Mouse (Mus musculus): ENCODE measurements around the gene Vmn1r121. TPM values are rescaled to one million over a fixed set of nuclear protein-coding genes. Genes with fewer than 3 reads are reported as not detected.
"Not testable (repeated sequence)": the region's sequence is repeated elsewhere in the genome, so short reads cannot be mapped to it uniquely, and the experiment has no call there.

The Vmn1r121 gene
- total RNA-seq (2014; rRNA removed): not detected in 2 replicates
- not detected in 2 replicates for polyA plus RNA-seq (2015; fragmentation: Nextera tagmentation; extraction: Ambion mirVana)

DNA sequence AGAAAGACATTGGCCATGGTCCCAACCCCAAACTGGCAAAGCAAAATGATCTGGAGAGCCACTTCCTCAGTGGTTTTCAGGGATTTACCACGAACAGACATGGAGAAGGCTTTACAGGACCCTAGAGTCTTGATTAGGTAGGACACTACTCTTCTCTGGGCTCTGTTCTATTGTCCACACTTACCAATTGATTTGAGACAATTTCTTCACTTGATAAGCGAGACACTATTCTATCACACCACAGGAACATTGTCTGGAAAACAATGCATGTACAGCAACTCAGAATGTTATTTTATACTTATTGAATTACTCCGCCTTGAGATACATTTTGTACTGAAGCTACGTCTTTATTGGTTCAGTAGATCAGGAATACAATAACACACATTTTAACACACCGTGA is at the start of gene Vmn1r121:
TSS of gene Vmn1r121 (minus strand) at position 101 of the 400 bp plus-strand sequence.
- not testable (repeated sequence) for H3K4me1 ChIP-seq (ENCODE audit: insufficient read depth, low read length); H3K27ac ChIP-seq; H3K4me2 ChIP-seq (ENCODE audit: low read depth, low read length); H3K4me3 ChIP-seq (ENCODE audit: low read length); H3K36me3 ChIP-seq (ENCODE audit: insufficient read depth, low read length); H3K27me3 ChIP-seq (ENCODE audit: insufficient read depth, low read length); H3K9ac ChIP-seq (replicated peaks; ENCODE audit: low read length); ATAC-seq; H3K9me3 ChIP-seq (ENCODE audit: low read length); DNase-seq (ENCODE audit: low spot score)
- WGBS: 76% methylated on average over 4 of the region's 5 CpGs

DNA sequence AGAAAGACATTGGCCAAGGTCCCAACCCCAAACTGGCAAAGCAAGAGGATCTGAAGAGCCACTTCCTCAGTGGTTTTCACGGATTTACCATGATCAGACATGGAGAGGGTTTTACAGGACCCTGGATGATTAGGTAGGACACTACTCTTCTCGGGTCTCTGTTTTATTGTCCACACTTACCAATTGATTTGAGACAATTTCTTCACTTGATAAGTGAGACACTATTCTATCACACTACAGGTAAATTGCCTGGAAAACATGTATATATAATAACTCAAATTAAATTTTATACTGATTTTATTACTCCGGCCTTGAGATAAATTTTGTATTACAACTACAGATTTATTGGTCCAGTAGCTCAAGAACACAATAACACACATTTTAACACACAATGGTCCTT is 35.7 kb upstream of the Vmn1r121 start, which contains the start of gene Vmn1r122:
TSS of gene Vmn1r122 (minus strand) at position 101 of the 400 bp plus-strand sequence.
- not testable (repeated sequence) for DNase-seq (ENCODE audit: low spot score); H3K4me2 ChIP-seq (ENCODE audit: low read depth, low read length); H3K27ac ChIP-seq; H3K9ac ChIP-seq (replicated peaks; ENCODE audit: low read length); H3K27me3 ChIP-seq (ENCODE audit: insufficient read depth, low read length); H3K9me3 ChIP-seq (ENCODE audit: low read length); H3K4me1 ChIP-seq (ENCODE audit: insufficient read depth, low read length); H3K36me3 ChIP-seq (ENCODE audit: insufficient read depth, low read length); H3K4me3 ChIP-seq (ENCODE audit: low read length); ATAC-seq
- WGBS: 55% methylated on average over 2 of the region's 3 CpGs

DNA sequence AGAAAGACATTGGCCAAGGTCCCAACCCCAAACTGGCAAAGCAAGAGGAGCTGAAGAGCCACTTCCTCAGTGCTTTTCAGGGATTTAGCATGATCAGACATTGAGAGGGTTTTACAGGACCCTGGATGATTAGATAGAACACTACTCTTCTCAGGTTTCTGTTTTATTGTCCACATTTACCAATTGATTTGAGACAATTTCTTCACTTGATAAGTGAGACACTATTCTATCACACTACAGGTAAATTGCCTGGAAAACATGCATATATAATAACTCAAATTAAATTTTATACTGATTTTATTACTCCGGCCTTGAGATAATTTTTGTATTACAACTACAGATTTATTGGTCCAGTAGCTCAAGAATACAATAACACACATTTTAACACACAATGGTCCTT is 44.6 kb downstream of the Vmn1r121 start, which contains the start of gene Vmn1r120:
TSS of gene Vmn1r120 (minus strand) at position 101 of the 400 bp plus-strand sequence.
- H3K4me3 ChIP-seq (ENCODE audit: low read length); H3K27me3 ChIP-seq (ENCODE audit: insufficient read depth, low read length); H3K27ac ChIP-seq; H3K4me2 ChIP-seq (ENCODE audit: low read depth, low read length); H3K9ac ChIP-seq (replicated peaks; ENCODE audit: low read length); DNase-seq (ENCODE audit: low spot score); H3K9me3 ChIP-seq (ENCODE audit: low read length); ATAC-seq; H3K4me1 ChIP-seq (ENCODE audit: insufficient read depth, low read length); H3K36me3 ChIP-seq (ENCODE audit: insufficient read depth, low read length): not testable (repeated sequence)
- WGBS: 93% methylated on average over 1 of the region's 1 CpGs

Other genes with a start within 250 kb of the Vmn1r121 start
- gene Vmn1r116, start 226.3 kb downstream of the Vmn1r121 start, total RNA-seq (2014; rRNA removed): not detected in 2 replicates
- gene Vmn1r116, start 226.3 kb downstream of the Vmn1r121 start, polyA plus RNA-seq (2015; fragmentation: Nextera tagmentation; extraction: Ambion mirVana): not detected in 2 replicates
- gene Vmn1r117, start 214.4 kb downstream of the Vmn1r121 start, total RNA-seq (2014; rRNA removed): not detected in 2 replicates
- not detected in 2 replicates for gene Vmn1r117, start 214.4 kb downstream of the Vmn1r121 start, polyA plus RNA-seq (2015; fragmentation: Nextera tagmentation; extraction: Ambion mirVana)
- not detected in 2 replicates for gene Vmn1r118, start 186.2 kb downstream of the Vmn1r121 start, total RNA-seq (2014; rRNA removed)
- not detected in 2 replicates for gene Vmn1r118, start 186.2 kb downstream of the Vmn1r121 start, polyA plus RNA-seq (2015; fragmentation: Nextera tagmentation; extraction: Ambion mirVana)
- gene Vmn1r119, start 86.1 kb downstream of the Vmn1r121 start, total RNA-seq (2014; rRNA removed): not detected in 2 replicates
- not detected in 2 replicates for gene Vmn1r119, start 86.1 kb downstream of the Vmn1r121 start, polyA plus RNA-seq (2015; fragmentation: Nextera tagmentation; extraction: Ambion mirVana)
- gene Vmn1r120, start 44.7 kb downstream of the Vmn1r121 start, total RNA-seq (2014; rRNA removed): not detected in 2 replicates
- not detected in 2 replicates for gene Vmn1r120, start 44.7 kb downstream of the Vmn1r121 start, polyA plus RNA-seq (2015; fragmentation: Nextera tagmentation; extraction: Ambion mirVana)
- gene Vmn1r122, start 35.6 kb upstream of the Vmn1r121 start, total RNA-seq (2014; rRNA removed): not detected in 2 replicates
- gene Vmn1r122, start 35.6 kb upstream of the Vmn1r121 start, polyA plus RNA-seq (2015; fragmentation: Nextera tagmentation; extraction: Ambion mirVana): not detected in 2 replicates
- not detected in 2 replicates for gene Vmn1r123, start 63.7 kb upstream of the Vmn1r121 start, total RNA-seq (2014; rRNA removed)
- not detected in 2 replicates for gene Vmn1r123, start 63.7 kb upstream of the Vmn1r121 start, polyA plus RNA-seq (2015; fragmentation: Nextera tagmentation; extraction: Ambion mirVana)
- gene Gm5157, start 91.9 kb upstream of the Vmn1r121 start, total RNA-seq (2014; rRNA removed): not detected in 2 replicates
- not detected in 2 replicates for gene Gm5157, start 91.9 kb upstream of the Vmn1r121 start, polyA plus RNA-seq (2015; fragmentation: Nextera tagmentation; extraction: Ambion mirVana)
- gene Vmn1r124, start 162.1 kb upstream of the Vmn1r121 start, total RNA-seq (2014; rRNA removed): not detected in 2 replicates
- gene Vmn1r124, start 162.1 kb upstream of the Vmn1r121 start, polyA plus RNA-seq (2015; fragmentation: Nextera tagmentation; extraction: Ambion mirVana): not detected in 2 replicates
- gene Vmn1r125, start 173.7 kb upstream of the Vmn1r121 start, total RNA-seq (2014; rRNA removed): not detected in 2 replicates
- not detected in 2 replicates for gene Vmn1r125, start 173.7 kb upstream of the Vmn1r121 start, polyA plus RNA-seq (2015; fragmentation: Nextera tagmentation; extraction: Ambion mirVana)
- gene Vmn1r126, start 203.0 kb upstream of the Vmn1r121 start, total RNA-seq (2014; rRNA removed): not detected in 2 replicates
- gene Vmn1r126, start 203.0 kb upstream of the Vmn1r121 start, polyA plus RNA-seq (2015; fragmentation: Nextera tagmentation; extraction: Ambion mirVana): not detected in 2 replicates
- not detected in 2 replicates for gene Vmn1r127, start 221.3 kb upstream of the Vmn1r121 start, total RNA-seq (2014; rRNA removed)
- gene Vmn1r127, start 221.3 kb upstream of the Vmn1r121 start, polyA plus RNA-seq (2015; fragmentation: Nextera tagmentation; extraction: Ambion mirVana): not detected in 2 replicates

All from hindbrain, postnatal 0 days (tissue).